Mouse (Mus musculus) hindbrain, embryonic 10.5 days (tissue): ENCODE results near the gene Nbeal2. TPM values are rescaled to one million over a fixed set of nuclear protein-coding genes. Genes with fewer than 3 reads are reported as not detected.
"Not testable (repeated sequence)": the region's sequence is repeated elsewhere in the genome, so short reads cannot be mapped to it uniquely, and the experiment has no call there.

Experiments
- DNase-seq: peaks from one replicate; pipeline ENCODE4 v3.0.0-alpha.2; 2017; ENCODE audit warnings: low spot score
- H3K27ac ChIP-seq: fragments of 300-500 bp; sonication (generic); 2 replicates; pipeline ENCODE4 v1.5.1; 2016; ENCODE audit warnings: mild to moderate bottlenecking, moderate library complexity
- H3K27me3 ChIP-seq: fragments of 300-500 bp; sonication (generic); 2 replicates; pipeline ENCODE4 v1.6.1; 2016; ENCODE audit warnings: mild to moderate bottlenecking; ENCODE audit not compliant: poor library complexity, insufficient read depth, severe bottlenecking
- H3K36me3 ChIP-seq: fragments of 300-500 bp; sonication (generic); 2 replicates; pipeline ENCODE4 v1.6.1; 2016; ENCODE audit warnings: mild to moderate bottlenecking, moderate library complexity
- H3K4me1 ChIP-seq: fragments of 300-500 bp; sonication (generic); replicated peaks from 2 replicates; pipeline ENCODE4 v1.6.1; 2016; ENCODE audit warnings: mild to moderate bottlenecking
- H3K4me3 ChIP-seq: fragments of 300-500 bp; sonication (generic); 2 replicates; pipeline ENCODE4 v1.5.1; 2016; ENCODE audit warnings: mild to moderate bottlenecking, moderate library complexity
- H3K9me3 ChIP-seq: fragments of 300-500 bp; sonication (generic); 2 replicates; pipeline ENCODE4 v1.6.1; 2016; ENCODE audit warnings: mild to moderate bottlenecking, moderate library complexity
- WGBS: fragments of 180-500 bp; shearing (Covaris S2); methylation state at CpG from one replicate; pipeline ENCODE4 v1.1.7; 2016; 5-methylcytosine and 5-hydroxymethylcytosine counted together
- polyA plus RNA-seq: library from polyadenylated mRNA; unstranded; fragments of >200 nt; fragmentation: Nextera tagmentation; extraction: Ambion mirVana; gene quantifications from 2 replicates; pipeline ENCODE4 v1.2.1, GENCODE M21; 2016

Gene Nbeal2
- polyA plus RNA-seq, 1 experiment from 2014 or later: 1.7 TPM

DNA sequence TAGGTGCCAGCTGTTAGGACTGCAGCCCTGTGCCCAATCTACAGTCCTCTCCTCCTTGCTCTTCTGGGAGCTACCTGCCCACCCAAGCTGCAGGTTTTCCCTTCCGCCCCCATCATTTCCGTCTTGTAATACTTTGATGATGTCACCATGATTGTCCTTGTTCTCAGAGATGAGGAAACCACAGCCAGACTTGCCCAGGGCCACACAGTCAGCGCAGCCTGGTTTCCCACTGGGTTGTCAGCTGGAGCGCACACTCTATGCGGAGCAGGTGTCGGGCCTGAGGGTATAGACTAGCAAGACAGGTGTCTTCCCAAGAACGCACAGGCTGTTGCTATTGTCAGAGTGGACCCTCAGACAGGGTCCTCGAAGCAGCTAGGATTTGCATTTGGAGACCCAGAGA, 31.2 kb upstream of the Nbeal2 start:
- Histone ChIP-seq H3K27me3 (no peaks in the 10 kb centered on the region), H3K27ac (peak overlapping the region; percentile 64), H3K36me3 (0 out of 2 replicates have a peak, but pooled peaks cover 4% of the 10 kb centered on the region), H3K4me3 (no peak overlapping the region), H3K9me3 (no peaks in the 10 kb centered on the region), H3K4me1 (peaks cover 62% of the 10 kb centered on the region)
- no peak for DNase-seq
- 89% methylated on average over 8 of the region's 8 CpGs for WGBS

DNA sequence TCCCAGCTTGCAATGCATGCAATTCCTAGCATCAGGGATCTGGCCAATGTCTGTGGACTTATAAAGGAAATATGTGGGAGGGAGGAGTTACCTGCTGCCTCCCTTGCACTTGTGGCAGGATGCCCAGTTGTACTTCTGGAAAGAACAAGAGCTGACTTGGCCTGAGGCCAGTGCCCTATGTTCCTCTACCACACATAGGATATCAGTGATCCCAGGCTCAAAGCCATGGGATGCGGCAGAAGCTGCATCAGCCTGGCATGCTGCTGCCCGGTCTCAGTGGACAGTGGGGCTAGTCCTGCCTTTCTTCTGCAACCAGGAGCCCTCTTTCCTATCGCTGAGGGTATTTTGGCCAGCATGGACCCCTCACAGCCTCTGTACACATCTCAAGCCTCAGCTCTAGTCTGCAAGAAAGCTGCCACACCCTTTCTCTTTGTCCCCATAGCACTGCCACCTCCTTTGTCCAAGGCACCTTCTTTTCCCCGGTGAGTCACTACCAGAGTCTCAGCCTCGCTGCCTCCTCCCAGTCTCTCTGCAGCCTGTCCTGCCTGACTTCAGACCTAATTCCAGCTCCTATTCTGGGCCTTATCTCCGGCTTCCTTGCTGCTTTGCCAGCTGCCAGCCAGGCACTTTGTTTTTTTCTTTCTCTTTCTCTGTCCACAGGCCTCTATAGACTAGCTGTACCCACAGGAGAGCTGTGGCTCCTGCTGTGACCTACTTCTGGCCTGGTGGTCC, 30.3 kb upstream of the Nbeal2 start:
- Histone ChIP-seq H3K4me1 (peaks cover 62% of the 10 kb centered on the region), H3K4me3 (no peak overlapping the region), H3K27me3 (no peaks in the 10 kb centered on the region), H3K9me3 (no peaks in the 10 kb centered on the region), H3K36me3 (peaks cover 8% of the 10 kb centered on the region; the same call in 1 of the 2 replicates), H3K27ac (peak overlapping the region; percentile 65)
- 76% methylated on average over 6 of the region's 6 CpGs for WGBS
- DNase-seq: no peak

DNA sequence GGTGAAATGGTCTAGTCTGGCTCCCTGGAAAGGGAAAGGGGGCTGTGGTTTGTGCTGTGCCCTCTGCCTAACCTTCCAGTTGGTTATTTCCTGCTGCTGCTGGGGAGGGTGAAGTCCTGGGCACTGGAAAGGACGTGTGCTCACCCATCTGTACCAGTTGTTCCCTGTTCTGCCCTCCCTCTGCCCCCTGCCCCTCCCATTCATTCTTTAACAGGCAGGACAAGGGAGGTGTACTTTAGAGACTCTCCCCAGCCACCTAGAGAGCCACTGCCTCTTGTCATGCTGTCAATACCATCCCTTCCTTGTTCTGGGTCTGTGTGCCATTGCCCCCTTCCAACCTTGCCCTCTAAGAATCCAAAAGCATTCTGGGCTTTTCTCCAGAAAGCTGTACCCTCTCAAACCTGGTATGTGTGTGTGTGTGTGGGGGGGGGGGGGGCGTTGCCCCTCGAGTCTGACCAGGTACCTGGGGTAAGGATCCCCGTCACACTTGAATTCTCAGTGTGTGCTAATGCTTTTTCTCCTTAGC, 29.7 kb upstream of the Nbeal2 start:
- peaks cover 8% of the 10 kb centered on the region; the same call in 1 of the 2 replicates for H3K36me3 ChIP-seq
- 70% methylated on average over 4 of the region's 4 CpGs for WGBS
- no peaks in the 10 kb centered on the region for H3K27me3 ChIP-seq
- H3K4me1 ChIP-seq: peaks cover 66% of the 10 kb centered on the region
- no peak overlapping the region for H3K4me3 ChIP-seq
- no peak for DNase-seq
- H3K27ac ChIP-seq: peak overlapping the region; percentile 65; the same call in 1 of the 2 replicates
- no peaks in the 10 kb centered on the region for H3K9me3 ChIP-seq

DNA sequence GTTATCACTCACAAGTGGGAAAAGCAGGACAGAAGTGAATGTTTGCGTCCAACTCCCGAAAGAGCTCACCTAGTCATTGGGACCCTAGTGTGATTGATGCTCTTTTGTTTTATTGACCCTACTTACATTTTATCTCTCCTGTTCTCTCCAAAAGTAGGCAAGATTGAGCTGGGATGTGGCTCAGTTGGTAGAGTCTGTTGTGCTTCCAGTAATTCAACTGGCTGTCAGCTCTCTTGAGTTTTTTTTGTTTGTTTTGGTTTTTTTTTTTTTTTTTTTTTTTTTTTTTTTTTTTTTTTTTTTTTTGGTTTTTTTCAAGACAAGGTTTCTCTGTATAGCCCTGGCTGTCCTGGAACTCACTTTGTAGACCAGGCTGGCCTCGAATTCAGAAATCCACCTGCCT, 28.7 kb upstream of the Nbeal2 start:
- not testable (repeated sequence) for H3K4me3 ChIP-seq, H3K9me3 ChIP-seq, DNase-seq, H3K27ac ChIP-seq, H3K36me3 ChIP-seq, H3K27me3 ChIP-seq
- 84% methylated on average over 3 of the region's 3 CpGs for WGBS
- peaks cover 75% of the 10 kb centered on the region for H3K4me1 ChIP-seq

DNA sequence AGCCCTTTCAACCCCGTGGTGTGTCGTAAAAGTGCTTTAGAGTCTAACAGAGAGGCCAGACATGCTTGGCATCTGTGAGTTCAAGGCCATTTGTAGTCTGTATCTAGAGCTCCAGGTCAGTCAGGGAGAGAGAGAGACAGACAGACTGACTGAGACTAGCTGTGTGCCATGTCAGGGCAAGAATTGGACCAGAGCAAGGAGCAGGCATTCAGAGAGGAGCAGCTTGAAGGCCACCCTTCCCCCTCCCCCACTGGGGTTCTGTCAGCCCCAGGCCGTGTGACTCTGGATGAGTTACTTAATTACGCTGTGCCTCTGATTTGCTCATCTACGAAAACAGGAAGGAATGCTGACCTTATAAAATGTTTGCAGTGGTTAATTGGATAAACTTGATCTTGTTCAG, 28.3 kb upstream of the Nbeal2 start:
- DNase-seq: no peak
- no peaks in the 10 kb centered on the region for H3K9me3 ChIP-seq
- peaks cover 77% of the 10 kb centered on the region for H3K4me1 ChIP-seq
- H3K4me3 ChIP-seq: no peak overlapping the region
- H3K27ac ChIP-seq: peak overlapping the region; percentile 31; the same call in 1 of the 2 replicates
- peaks cover 8% of the 10 kb centered on the region; the same call in 1 of the 2 replicates for H3K36me3 ChIP-seq
- H3K27me3 ChIP-seq: no peaks in the 10 kb centered on the region
- 77% methylated on average over 5 of the region's 5 CpGs for WGBS

DNA sequence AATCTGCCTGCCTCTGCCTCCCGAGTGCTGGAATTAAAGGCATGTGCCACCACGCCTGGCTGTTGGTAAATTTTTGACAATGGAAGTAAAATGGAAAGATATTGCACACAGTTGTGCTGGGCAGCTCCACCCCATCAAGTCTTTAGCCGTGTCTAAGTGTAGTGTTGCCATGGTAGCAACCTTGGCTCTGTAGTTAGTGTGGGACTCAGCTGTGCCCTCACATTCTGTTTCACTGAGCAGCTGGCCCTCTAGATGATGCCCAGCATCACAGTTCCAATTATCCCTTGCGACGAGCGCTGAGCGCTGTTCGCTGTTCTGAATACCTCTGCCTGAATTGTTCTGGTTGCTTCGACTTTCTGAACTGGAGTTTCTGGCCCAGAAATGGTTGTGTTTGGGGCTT, 27.9 kb upstream of the Nbeal2 start:
- peaks cover 8% of the 10 kb centered on the region; the same call in 1 of the 2 replicates for H3K36me3 ChIP-seq
- no peak overlapping the region for H3K4me3 ChIP-seq
- 83% methylated on average over 9 of the region's 9 CpGs for WGBS
- H3K27ac ChIP-seq: no peak overlapping the region
- DNase-seq: no peak
- no peaks in the 10 kb centered on the region for H3K27me3 ChIP-seq
- no peaks in the 10 kb centered on the region for H3K9me3 ChIP-seq
- peaks cover 72% of the 10 kb centered on the region for H3K4me1 ChIP-seq

DNA sequence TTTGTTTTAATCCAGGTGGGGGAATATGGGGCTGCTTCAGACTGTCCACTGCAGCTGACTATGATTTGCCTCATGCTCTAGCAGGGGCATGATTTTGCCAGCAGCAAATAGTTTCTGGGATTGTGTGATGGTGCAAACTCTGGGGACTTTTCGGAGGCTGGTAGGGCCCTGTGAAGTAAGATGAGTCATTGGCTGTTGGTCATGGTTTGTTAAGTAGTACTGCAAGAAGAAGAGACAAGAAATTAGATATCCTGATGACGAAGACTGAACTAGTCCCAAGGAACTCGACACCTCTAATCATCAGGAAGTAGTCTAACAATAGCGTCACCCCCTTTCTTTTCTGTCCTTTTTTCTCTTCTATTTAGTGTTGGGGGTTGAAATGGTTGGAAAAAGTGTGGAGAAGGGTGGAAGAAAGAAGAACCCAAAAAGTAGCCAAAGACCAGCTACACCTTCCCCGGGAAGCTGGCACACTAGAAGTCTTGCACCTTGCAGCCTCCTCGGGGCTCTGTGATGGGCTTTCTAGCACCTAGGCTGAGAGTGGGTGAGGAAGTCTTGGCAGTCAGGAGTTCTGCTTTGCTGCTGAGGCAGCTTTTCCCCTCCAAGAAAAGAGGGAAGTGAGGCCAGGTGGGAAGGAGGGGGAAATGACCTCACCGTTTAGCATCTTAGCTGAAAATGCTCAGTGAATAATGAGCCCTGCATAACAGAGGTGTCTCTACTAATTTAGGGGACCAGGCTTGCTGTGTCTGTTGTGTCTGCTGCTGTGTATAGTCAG, 27.0 kb upstream of the Nbeal2 start:
- Histone ChIP-seq H3K27ac (peak overlapping the region; percentile 64; the same call in 1 of the 2 replicates), H3K4me3 (no peak overlapping the region), H3K4me1 (peaks cover 63% of the 10 kb centered on the region), H3K27me3 (no peaks in the 10 kb centered on the region), H3K9me3 (no peaks in the 10 kb centered on the region), H3K36me3 (peaks cover 8% of the 10 kb centered on the region; the same call in 1 of the 2 replicates)
- 84% methylated on average over 7 of the region's 7 CpGs for WGBS
- DNase-seq: no peak

DNA sequence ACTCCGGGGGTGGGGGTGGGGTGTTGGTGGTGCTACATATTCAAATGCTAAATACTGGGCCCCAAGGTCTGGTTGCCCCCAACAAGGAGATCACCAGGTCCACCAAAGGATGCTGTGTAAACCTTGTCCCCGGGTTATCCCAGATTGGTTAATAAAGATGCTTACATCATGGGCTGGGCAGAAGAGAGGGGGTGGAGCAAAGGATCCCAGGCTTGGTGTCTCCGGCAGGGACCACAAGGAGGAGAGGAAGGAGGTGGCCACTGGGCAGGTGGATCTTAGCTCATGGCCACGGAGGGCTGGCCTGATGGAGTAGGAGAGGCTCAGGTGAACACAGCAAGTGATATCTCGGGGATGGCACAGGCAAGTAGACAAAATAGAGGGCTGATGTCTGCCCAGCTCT, 24.9 kb upstream of the Nbeal2 start:
- WGBS: 69% methylated on average over 5 of the region's 5 CpGs
- Histone ChIP-seq H3K4me3 (no peak overlapping the region), H3K27me3 (no peaks in the 10 kb centered on the region), H3K36me3 (peaks cover 9% of the 10 kb centered on the region; the same call in 1 of the 2 replicates), H3K27ac (no peak overlapping the region), H3K9me3 (no peaks in the 10 kb centered on the region), H3K4me1 (peaks cover 43% of the 10 kb centered on the region)
- DNase-seq: no peak

DNA sequence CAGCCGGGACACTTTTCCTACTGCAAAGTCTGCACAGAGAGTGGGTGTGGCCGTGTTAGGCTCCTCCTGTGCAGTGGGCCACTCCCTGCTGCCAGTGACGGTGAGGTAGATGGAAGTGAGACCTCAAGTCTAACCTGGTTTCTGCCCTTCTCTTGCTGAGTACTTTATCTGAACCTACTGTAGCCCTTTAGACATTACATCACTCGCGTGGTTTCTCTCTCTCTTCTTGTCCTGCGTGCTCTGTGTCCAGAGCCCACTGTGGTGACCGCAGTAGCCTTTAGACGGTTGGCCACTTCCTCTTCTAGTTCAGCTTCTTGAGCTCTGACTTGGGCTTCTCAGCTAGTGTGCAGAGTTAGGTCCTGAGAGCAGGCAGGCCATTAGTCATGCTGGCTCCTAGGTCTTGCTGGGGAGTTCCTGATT, 22.5 kb upstream of the Nbeal2 start:
- WGBS: 90% methylated on average over 8 of the region's 8 CpGs
- Histone ChIP-seq H3K27ac (no peak overlapping the region), H3K27me3 (no peaks in the 10 kb centered on the region), H3K4me3 (no peak overlapping the region), H3K4me1 (peaks cover 40% of the 10 kb centered on the region), H3K36me3 (peaks cover 14% of the 10 kb centered on the region; the same call in 1 of the 2 replicates), H3K9me3 (no peaks in the 10 kb centered on the region)
- no peak for DNase-seq

DNA sequence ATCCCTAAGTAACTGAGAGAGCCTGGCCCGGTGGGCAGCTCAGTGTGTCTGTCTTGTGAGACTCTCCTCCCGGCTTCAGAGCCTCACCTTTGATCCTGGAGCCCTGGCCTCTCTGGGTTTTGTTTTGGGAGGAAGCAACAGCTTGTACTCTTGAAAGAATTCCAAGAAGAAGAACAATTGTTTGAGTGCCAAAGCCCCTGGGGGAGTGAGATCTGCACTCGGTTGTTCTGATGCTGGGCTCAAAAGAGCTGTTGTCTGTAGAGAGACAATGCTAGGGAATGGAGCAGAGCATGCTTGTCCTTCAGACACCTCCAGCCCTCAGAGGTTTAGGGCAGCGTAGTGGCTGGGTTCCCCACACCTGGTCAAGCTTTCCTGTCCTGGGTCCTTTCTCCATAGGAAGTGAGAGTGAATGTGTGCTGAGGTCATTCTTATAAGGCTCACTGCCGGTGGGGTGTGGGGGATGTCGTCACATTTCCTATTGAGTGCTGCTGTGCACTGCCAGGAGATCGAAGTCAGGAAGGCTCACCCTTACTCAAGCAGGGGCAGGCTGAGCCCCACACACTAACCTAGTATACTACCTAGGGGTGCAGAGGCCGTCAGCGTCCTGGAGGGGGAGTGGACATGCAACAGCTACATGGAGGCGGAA, 19.3 kb upstream of the Nbeal2 start:
- Histone ChIP-seq H3K4me1 (peaks cover 26% of the 10 kb centered on the region), H3K9me3 (no peaks in the 10 kb centered on the region), H3K27me3 (no peaks in the 10 kb centered on the region), H3K4me3 (no peak overlapping the region), H3K36me3 (peaks cover 13% of the 10 kb centered on the region; the same call in 1 of the 2 replicates), H3K27ac (peak overlapping the region; percentile 31; the same call in 1 of the 2 replicates)
- 55% methylated on average over 10 of the region's 10 CpGs for WGBS
- no peak for DNase-seq

DNA sequence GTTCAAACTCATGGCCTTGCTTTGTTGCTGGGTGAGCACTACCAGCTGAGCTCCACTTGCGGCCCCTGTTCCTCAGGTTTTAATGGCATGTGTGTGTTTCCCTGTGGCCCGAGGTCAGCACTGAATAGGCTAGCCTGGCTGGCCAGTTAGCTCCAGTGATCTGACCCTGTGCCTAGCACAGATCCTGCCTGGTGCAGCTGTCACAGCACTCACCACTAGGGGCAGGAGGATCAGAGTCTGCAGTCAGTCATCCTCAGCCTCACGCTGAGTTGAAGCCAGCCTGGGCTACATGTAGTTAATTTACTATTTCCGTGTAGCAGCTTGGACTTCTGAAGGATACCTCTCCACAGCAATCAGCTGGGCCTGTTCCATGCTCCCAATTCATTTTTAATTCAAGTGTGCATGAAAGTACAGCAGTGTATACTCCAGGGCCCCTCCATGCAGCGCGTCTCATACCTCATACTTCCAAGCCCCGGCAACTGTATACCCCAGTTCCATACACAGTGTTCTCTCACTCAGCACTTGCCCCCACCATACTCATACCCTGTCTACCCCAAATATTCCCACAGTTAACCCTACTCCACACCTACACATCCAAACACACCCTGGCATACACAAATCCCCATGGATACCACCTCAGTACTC, 18.6 kb upstream of the Nbeal2 start:
- Histone ChIP-seq H3K9me3 (no peaks in the 10 kb centered on the region), H3K27ac (no peak overlapping the region), H3K27me3 (no peaks in the 10 kb centered on the region), H3K36me3 (peaks cover 19% of the 10 kb centered on the region; the same call in 1 of the 2 replicates), H3K4me1 (peaks cover 22% of the 10 kb centered on the region), H3K4me3 (no peak overlapping the region)
- WGBS: 63% methylated on average over 7 of the region's 7 CpGs
- peak; percentile 60 for DNase-seq

DNA sequence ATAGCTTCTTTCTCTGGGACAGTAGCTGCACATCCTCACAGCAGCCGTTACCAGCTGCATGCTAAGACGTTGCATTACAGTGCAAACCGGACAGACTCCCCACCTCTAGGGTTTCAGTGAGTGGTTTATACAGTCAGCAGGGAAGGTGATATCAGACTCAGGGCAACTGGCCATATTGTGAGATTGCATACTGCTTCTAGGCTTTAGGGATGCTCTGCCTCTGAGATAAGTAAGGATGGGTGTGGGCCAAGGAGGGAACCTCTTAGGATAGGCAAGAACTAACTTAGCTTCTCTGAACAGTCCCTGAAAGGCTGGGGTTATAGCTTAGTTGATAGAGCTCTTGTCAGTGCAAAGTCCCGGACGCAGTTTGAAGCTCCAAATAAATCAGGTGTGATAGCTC, 15.8 kb upstream of the Nbeal2 start:
- Histone ChIP-seq H3K27ac (no peak overlapping the region), H3K36me3 (peaks cover 19% of the 10 kb centered on the region; the same call in 1 of the 2 replicates), H3K9me3 (no peaks in the 10 kb centered on the region), H3K4me1 (peaks cover 43% of the 10 kb centered on the region), H3K4me3 (no peak overlapping the region), H3K27me3 (no peaks in the 10 kb centered on the region)
- DNase-seq: no peak
- WGBS: 91% methylated on average over 5 of the region's 5 CpGs
